21 mouse cellular contexts compared by ENCODE assay signal in the genomic region with DNA sequence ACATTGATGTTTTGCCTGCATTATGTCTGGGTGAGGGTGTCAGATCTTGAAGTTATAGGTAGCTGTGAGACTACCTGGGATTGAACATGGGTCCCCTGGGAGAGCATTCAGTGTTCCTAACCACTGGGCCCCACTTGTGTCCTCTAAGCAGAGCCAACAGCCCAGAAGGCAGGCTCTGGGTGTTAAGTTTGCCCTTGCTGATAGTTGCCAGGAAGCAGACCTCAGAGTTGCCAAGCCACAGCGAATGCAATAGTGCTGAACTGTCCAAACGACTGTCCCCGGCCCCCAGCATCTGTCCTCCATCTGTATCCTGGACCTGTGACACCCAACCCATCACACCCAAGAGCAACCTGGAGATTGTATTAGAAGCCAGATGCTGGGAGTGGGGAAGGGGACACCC. TPM values are rescaled to one million over a fixed set of nuclear protein-coding genes. Genes with fewer than 3 reads are reported as not detected.
DNase-seq lines count a peak whose midpoint lies in the region; ATAC-seq lines count a peak whose summit lies in the region.
"Had no signal": no experiment of that assay in that cellular context is flagged by ENCODE, and none has a peak within 500 bp of the region (broad histone marks: within the 10 kb centered on the region; RNA-seq: fewer than 3 reads in every experiment).

No protein-coding gene starts in this region.

- H3K4me3 ChIP-seq in hindbrain, embryonic 12.5 days: no peak overlapping the region
- no peak overlapping the region for H3K4me3 ChIP-seq in hindbrain, embryonic 11.5 days (ENCODE audit: low read depth, low read length)
- H3K4me3 ChIP-seq: embryonic facial prominence, embryonic 13.5 days; embryonic facial prominence, embryonic 15.5 days; erythroblast, embryonic 14.5 days; forebrain, embryonic 10.5 days; forebrain, embryonic 13.5 days; forebrain, embryonic 15.5 days had no signal

- H3K4me1 ChIP-seq in hindbrain, embryonic 12.5 days: peaks cover 11% of the 10 kb centered on the region
- no peaks in the 10 kb centered on the region; the same call in 1 of the 2 replicates for H3K4me1 ChIP-seq in hindbrain, embryonic 11.5 days (replicated peaks; ENCODE audit: control insufficient read depth, insufficient read depth, low read length)

- H3K9ac ChIP-seq in hindbrain, embryonic 12.5 days: peak overlapping the region; percentile 42; the same call in 1 of the 2 replicates
- H3K9ac ChIP-seq in hindbrain, embryonic 11.5 days (ENCODE audit: low read depth, low read length): no peak overlapping the region
- H3K9ac ChIP-seq: embryonic facial prominence, embryonic 13.5 days; embryonic facial prominence, embryonic 15.5 days; forebrain, embryonic 13.5 days; forebrain, embryonic 15.5 days; forebrain, postnatal 0 days had no signal

- no peak overlapping the region for H3K4me2 ChIP-seq in hindbrain, embryonic 12.5 days (replicated peaks)
- H3K4me2 ChIP-seq in hindbrain, embryonic 11.5 days (replicated peaks; ENCODE audit: low read depth, low read length): no peak overlapping the region
- H3K4me2 ChIP-seq: embryonic facial prominence, embryonic 13.5 days; embryonic facial prominence, embryonic 15.5 days; forebrain, embryonic 13.5 days; forebrain, embryonic 15.5 days had no signal

- ATAC-seq in hindbrain, embryonic 12.5 days (ENCODE audit: low FRiP score): no peak
- no peak for ATAC-seq in hindbrain, embryonic 11.5 days (ENCODE audit: low FRiP score)
- ATAC-seq: forebrain, embryonic 13.5 days; forebrain, embryonic 15.5 days; forebrain, postnatal 0 days had no signal

- peaks cover 5% of the 10 kb centered on the region for H3K36me3 ChIP-seq in hindbrain, embryonic 12.5 days
- no peaks in the 10 kb centered on the region for H3K36me3 ChIP-seq in hindbrain, embryonic 11.5 days (ENCODE audit: control insufficient read depth, insufficient read depth, low read length)
- H3K36me3 ChIP-seq: embryonic facial prominence, embryonic 13.5 days; embryonic facial prominence, embryonic 15.5 days had no signal

- H3K27me3 ChIP-seq in hindbrain, embryonic 12.5 days: no peaks in the 10 kb centered on the region
- no peaks in the 10 kb centered on the region; the same call in 1 of the 2 replicates for H3K27me3 ChIP-seq in hindbrain, embryonic 11.5 days (ENCODE audit: control insufficient read depth, insufficient read depth, low read length)
- H3K27me3 ChIP-seq: embryonic facial prominence, embryonic 15.5 days; forebrain, embryonic 13.5 days; forebrain, embryonic 15.5 days had no signal

- peak; percentile 57 for DNase-seq in adrenal gland, postnatal 14 days
- DNase-seq in adrenal gland, adult 18-20 months (ENCODE audit: low spot score in 2 of 2): no peak
- no peak for DNase-seq in hindbrain, embryonic 11.5 days (ENCODE audit: low spot score)
- DNase-seq in 416B (ENCODE audit: low read depth): peak; percentile 77
- DNase-seq: adrenal gland, adult 8-10 months; adrenal gland, postnatal 25 days; cerebellum, adult 11 months; cerebellum, adult 18-20 months; cerebellum, adult 8-10 months; cerebellum, adult 9-11 months; cerebellum, postnatal 14 days; cerebellum, postnatal 36 days; embryo, embryonic 11 days; forebrain, postnatal 0 days had no signal

- no peaks in the 10 kb centered on the region for H3K9me3 ChIP-seq in hindbrain, embryonic 12.5 days (replicated peaks)
- no peaks in the 10 kb centered on the region for H3K9me3 ChIP-seq in hindbrain, embryonic 11.5 days (ENCODE audit: control insufficient read depth, low read length)
- H3K9me3 ChIP-seq: embryonic facial prominence, embryonic 13.5 days; embryonic facial prominence, embryonic 15.5 days; forebrain, embryonic 10.5 days; forebrain, embryonic 13.5 days; forebrain, embryonic 15.5 days had no signal

- H3K27ac ChIP-seq in hindbrain, embryonic 12.5 days: no peak overlapping the region
- no peak overlapping the region for H3K27ac ChIP-seq in hindbrain, embryonic 11.5 days (ENCODE audit: low read depth, low read length)
- H3K27ac ChIP-seq: embryonic facial prominence, embryonic 13.5 days; embryonic facial prominence, embryonic 15.5 days; forebrain, embryonic 10.5 days; forebrain, embryonic 13.5 days; forebrain, embryonic 15.5 days had no signal

- 90% methylated on average over 3 of the region's 3 CpGs for whole genome bisulfite sequencing in hindbrain, embryonic 12.5 days
- 90% methylated on average over 3 of the region's 3 CpGs for WGBS in hindbrain, embryonic 11.5 days

RNA-seq across cellular contexts. Expression of a gene that starts 10.8 kb away (rescaled TPM):
- 45.1 and 45.2 TPM in 2 replicates for total RNA-seq in adrenal gland, postnatal 14 days (2021)
- 10 to 100 TPM; 54.8 to 85.8 TPM for total RNA-seq in adrenal gland, adult 18-20 months (2021)
- polyA plus RNA-seq in hindbrain, embryonic 12.5 days (2016; fragmentation: Nextera tagmentation; extraction: Ambion mirVana): 10.3 and 11.9 TPM in 2 replicates
- 8.8 and 10.9 TPM in 2 replicates for polyA plus RNA-seq in hindbrain, embryonic 11.5 days (2014; fragmentation: Nextera tagmentation; extraction: Ambion mirVana)

RNA-seq across cellular contexts. Expression of a gene that starts 31.5 kb away (rescaled TPM):
- total RNA-seq in adrenal gland, postnatal 14 days (2021): 20.0 and 21.2 TPM in 2 replicates
- total RNA-seq in adrenal gland, adult 18-20 months (2021): 10 to 100 TPM; 20.2 to 21.6 TPM
- polyA plus RNA-seq in hindbrain, embryonic 12.5 days (2016; fragmentation: Nextera tagmentation; extraction: Ambion mirVana): 85.5 and 89.9 TPM in 2 replicates
- 82.5 and 88.2 TPM in 2 replicates for polyA plus RNA-seq in hindbrain, embryonic 11.5 days (2014; fragmentation: Nextera tagmentation; extraction: Ambion mirVana)

RNA-seq across cellular contexts. Expression of a gene that starts 31.8 kb away (rescaled TPM):
- 0.11 and 0.38 TPM in 2 replicates for total RNA-seq in adrenal gland, postnatal 14 days (2021)
- under 1 TPM in 1 of 2 experiments, not detected in 1; 0.07 TPM for total RNA-seq in adrenal gland, adult 18-20 months (2021)
- 11.6 and 12.8 TPM in 2 replicates for polyA plus RNA-seq in hindbrain, embryonic 12.5 days (2016; fragmentation: Nextera tagmentation; extraction: Ambion mirVana)
- polyA plus RNA-seq in hindbrain, embryonic 11.5 days (2014; fragmentation: Nextera tagmentation; extraction: Ambion mirVana): 12.8 and 13.8 TPM in 2 replicates
- polyA plus RNA-seq: erythroblast, embryonic 14.5 days had no signal

RNA-seq across cellular contexts. Expression of a gene that starts 53.3 kb away (rescaled TPM):
- total RNA-seq in adrenal gland, postnatal 14 days (2021): 30.7 and 31.0 TPM in 2 replicates
- 10 to 100 TPM; 38.1 to 46.5 TPM for total RNA-seq in adrenal gland, adult 18-20 months (2021)
- polyA plus RNA-seq in hindbrain, embryonic 12.5 days (2016; fragmentation: Nextera tagmentation; extraction: Ambion mirVana): 15.2 and 15.9 TPM in 2 replicates
- polyA plus RNA-seq in hindbrain, embryonic 11.5 days (2014; fragmentation: Nextera tagmentation; extraction: Ambion mirVana): 14.6 and 15.5 TPM in 2 replicates

RNA-seq across cellular contexts. Expression of a gene that starts 59.8 kb away (rescaled TPM):
- total RNA-seq in adrenal gland, postnatal 14 days (2021): 42.6 and 46.6 TPM in 2 replicates
- total RNA-seq in adrenal gland, adult 18-20 months (2021): 10 to 100 TPM; 33.8 to 37.7 TPM
- 34.5 and 34.9 TPM in 2 replicates for polyA plus RNA-seq in hindbrain, embryonic 12.5 days (2016; fragmentation: Nextera tagmentation; extraction: Ambion mirVana)
- polyA plus RNA-seq in hindbrain, embryonic 11.5 days (2014; fragmentation: Nextera tagmentation; extraction: Ambion mirVana): 18.0 and 19.6 TPM in 2 replicates

Comparison
In these comparisons a context has a peak if more than half of its experiments do, and no peak if none do; other contexts are left out.
1. DNase-seq: peak in adrenal gland, postnatal 14 days (single experiment) and 416B (single experiment); none in adrenal gland, adult 18-20 months (0 of 2) and hindbrain, embryonic 11.5 days (single experiment).